Mouse (Mus musculus): ENCODE results near the gene Nipal3. TPM values are rescaled to one million over a fixed set of nuclear protein-coding genes. Genes with fewer than 3 reads are reported as not detected.
A peak's percentile ranks its signal among the peaks of the same experiment; 100 is the strongest.

The Nipal3 gene
- polyA plus RNA-seq, 1 experiment from 2014 or later: 3.6 TPM

DNA sequence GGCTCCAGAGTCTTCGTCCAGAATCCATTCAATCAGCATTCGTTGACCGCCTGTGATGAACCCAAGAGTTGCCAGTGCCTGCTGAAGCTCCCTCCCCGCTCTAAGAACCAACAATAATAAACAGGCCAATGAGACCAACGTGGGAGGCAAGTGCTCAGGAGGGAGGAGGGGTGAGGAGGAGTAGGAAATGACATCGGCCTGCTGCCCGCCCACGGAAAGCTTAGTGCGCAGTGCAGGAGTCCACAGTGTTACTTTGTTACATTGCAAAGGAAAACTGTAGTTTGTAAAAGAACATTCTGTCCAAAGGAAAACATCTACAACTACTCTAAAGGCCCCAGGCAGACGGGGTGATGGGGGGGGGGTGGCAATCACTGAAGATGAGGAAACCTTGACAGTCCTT lies 90.8 kb downstream of the Nipal3 start:
- ATAC-seq: no peak
- peaks cover 27% of the 10 kb centered on the region for H3K27me3 ChIP-seq (replicated peaks)
- H3K9ac ChIP-seq: no peak overlapping the region
- 77% methylated on average over 10 of the region's 10 CpGs for WGBS (ENCODE audit: insufficient replicate concordance)
- peaks cover 38% of the 10 kb centered on the region for H3K4me1 ChIP-seq
- H3K9me3 ChIP-seq (replicated peaks): no peaks in the 10 kb centered on the region
- H3K27ac ChIP-seq: 0 out of 2 replicates have a peak overlapping the region, but pooled peaks have one; percentile 3
- H3K4me2 ChIP-seq: no peak overlapping the region
- no peaks in the 10 kb centered on the region for H3K36me3 ChIP-seq
- H3K4me3 ChIP-seq: no peak overlapping the region

DNA sequence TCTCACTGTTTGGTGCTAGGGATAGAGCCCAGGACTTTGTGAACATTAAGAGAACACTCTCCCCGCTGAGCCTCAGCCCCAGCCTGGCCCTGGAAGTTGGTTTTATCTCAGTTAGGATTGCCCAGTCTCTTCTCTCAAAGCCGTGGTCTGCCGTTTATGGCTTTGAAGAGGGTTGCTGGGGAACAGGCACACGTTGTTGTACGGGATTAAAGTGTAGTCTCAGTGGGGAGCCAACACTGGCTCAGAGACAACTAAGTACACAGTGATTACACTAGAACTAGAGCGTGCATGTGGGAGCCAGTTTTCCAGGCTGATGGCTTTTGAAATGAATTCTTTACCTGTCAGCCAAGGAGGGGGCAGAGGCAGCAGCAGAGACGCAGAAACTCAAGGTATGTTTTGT lies 93.0 kb downstream of the Nipal3 start:
- H3K27me3 ChIP-seq (replicated peaks): peaks cover 48% of the 10 kb centered on the region
- 44% methylated on average over 7 of the region's 7 CpGs for WGBS (ENCODE audit: insufficient replicate concordance)
- no peak overlapping the region for H3K27ac ChIP-seq
- no peak overlapping the region for H3K9ac ChIP-seq
- no peaks in the 10 kb centered on the region for H3K36me3 ChIP-seq
- H3K4me2 ChIP-seq: no peak overlapping the region
- peaks cover 52% of the 10 kb centered on the region for H3K4me1 ChIP-seq
- no peak overlapping the region for H3K4me3 ChIP-seq
- no peak for ATAC-seq
- H3K9me3 ChIP-seq (replicated peaks): no peaks in the 10 kb centered on the region

DNA sequence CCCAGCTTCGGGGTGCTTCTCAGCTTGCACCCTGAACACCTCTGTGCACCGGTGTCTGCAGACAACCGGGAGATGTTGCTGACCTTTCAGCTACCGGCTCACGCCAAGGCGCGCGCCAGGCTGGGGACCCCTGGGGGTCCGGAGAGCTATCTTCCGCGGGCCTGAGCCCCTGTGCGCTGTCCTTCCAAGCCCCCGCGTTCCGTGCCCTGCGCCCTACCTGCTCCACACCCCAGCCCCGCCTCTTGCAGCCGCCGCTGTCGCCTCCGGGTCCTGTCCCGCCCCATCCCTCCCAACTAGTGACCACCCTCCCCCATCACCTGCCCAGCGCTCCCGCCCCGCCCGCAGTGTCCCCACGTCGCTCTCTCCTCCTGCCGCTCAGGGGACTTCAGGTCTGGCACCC lies 96.8 kb downstream of the Nipal3 start, which contains the start of gene Ncmap:
Ncmap (minus strand) TSS at position 237 of the 400 bp plus-strand sequence.
- Histone ChIP-seq H3K27me3 (replicated peaks) (peaks cover 75% of the 10 kb centered on the region), H3K9ac (no peak within 1 kb of the TSS)
- ATAC-seq: no peak

DNA sequence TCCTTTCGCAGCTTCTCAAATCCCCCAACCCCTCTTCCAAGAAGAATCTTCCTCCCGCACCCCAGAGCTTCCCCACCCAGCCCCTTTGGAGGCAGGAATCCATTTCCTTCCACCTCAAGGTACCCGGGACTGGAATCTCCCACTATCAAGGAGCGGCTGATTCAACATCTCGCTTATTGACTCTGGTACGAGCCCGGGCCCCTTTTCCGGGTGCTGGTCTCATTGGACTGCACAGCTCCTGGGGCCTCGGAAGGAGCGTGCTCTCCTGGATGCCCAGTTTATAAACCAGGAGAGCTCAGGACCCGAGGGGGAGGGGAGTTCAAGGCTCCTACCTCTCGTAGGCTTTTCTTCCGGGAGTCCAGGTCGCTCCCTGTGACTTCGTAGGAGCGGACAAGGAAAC lies 97.3 kb downstream of the Nipal3 start:
- Histone ChIP-seq H3K4me2 (peak overlapping the region; percentile 63), H3K9ac (no peak overlapping the region)

More for the DNA sequence above, 96.8 kb downstream of the Nipal3 start, which contains the start of gene Ncmap:
- Histone ChIP-seq H3K9me3 (replicated peaks) (no peaks in the 10 kb centered on the region), H3K4me1 (peaks cover 21% of the 10 kb centered on the region), H3K27ac (no peak within 1 kb of the TSS), H3K4me3 (peak within 1 kb of the TSS; percentile 35), H3K36me3 (no peaks in the 10 kb centered on the region), H3K4me2 (peak within 1 kb of the TSS; percentile 63)
- 3% methylated on average over 29 of the region's 29 CpGs for WGBS (ENCODE audit: insufficient replicate concordance)

DNA sequence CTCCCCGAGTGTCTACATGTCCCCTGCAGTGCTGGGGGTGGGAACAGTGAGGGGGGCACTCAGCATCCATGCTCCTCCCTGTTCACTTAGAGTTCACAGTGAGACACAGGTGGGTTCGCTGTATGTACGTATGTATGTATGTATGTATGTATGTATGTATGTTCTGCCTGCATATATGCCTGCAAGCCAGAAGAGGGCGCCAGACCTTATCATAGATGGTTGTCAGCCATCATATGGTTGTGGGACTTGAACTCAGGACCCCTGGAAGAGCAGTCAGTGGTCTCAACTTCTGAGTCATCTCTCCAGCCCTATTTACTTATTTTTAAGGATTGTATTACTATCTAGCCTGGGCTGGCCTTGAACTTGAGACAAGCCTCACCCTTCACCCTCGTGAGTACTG lies 98.5 kb downstream of the Nipal3 start:
- Histone ChIP-seq H3K9ac (no peak overlapping the region), H3K36me3 (no peaks in the 10 kb centered on the region), H3K27ac (no peak overlapping the region), H3K4me3 (no peak overlapping the region), H3K4me1 (peaks cover 20% of the 10 kb centered on the region), H3K4me2 (no peak overlapping the region), H3K27me3 (replicated peaks) (peaks cover 75% of the 10 kb centered on the region), H3K9me3 (replicated peaks) (no peaks in the 10 kb centered on the region)
- WGBS (ENCODE audit: insufficient replicate concordance): 76% methylated on average over 5 of the region's 5 CpGs
- no peak for ATAC-seq

More for the DNA sequence above, 97.3 kb downstream of the Nipal3 start:
- H3K27ac ChIP-seq: no peak overlapping the region
- peaks cover 80% of the 10 kb centered on the region for H3K27me3 ChIP-seq (replicated peaks)
- H3K4me3 ChIP-seq: peak overlapping the region; percentile 35
- no peaks in the 10 kb centered on the region for H3K9me3 ChIP-seq (replicated peaks)
- ATAC-seq: no peak
- 5% methylated on average over 16 of the region's 16 CpGs for WGBS (ENCODE audit: insufficient replicate concordance)
- H3K36me3 ChIP-seq: no peaks in the 10 kb centered on the region
- peaks cover 21% of the 10 kb centered on the region for H3K4me1 ChIP-seq

MicroRNAs within 50 kb of the gene (microRNA counts, 519-probe panel; counts per million panel counts)
- 582 counts per million, percentile 70 among the panel's probes with 10 or more counts for microRNA mmu-miR-700

Small RNA genes lying within 50 kb of the gene (microRNA-seq; reads per million reads assigned to microRNA genes)
- not detected for gene Gm25317
- 310 reads per million, percentile 61 among the genes with 10 or more reads in this experiment for gene Mir700

Other genes with a start within 250 kb of the Nipal3 start
- gene Clic4, start 222.2 kb downstream of the Nipal3 start, polyA plus RNA-seq (2016; fragmentation: Nextera tagmentation; extraction: Ambion mirVana): 161 and 169 TPM in 2 replicates
- gene Srrm1, start 141.7 kb downstream of the Nipal3 start, polyA plus RNA-seq (2016; fragmentation: Nextera tagmentation; extraction: Ambion mirVana): 170 and 173 TPM in 2 replicates
- gene Ncmap, start 96.8 kb downstream of the Nipal3 start, polyA plus RNA-seq (2016; fragmentation: Nextera tagmentation; extraction: Ambion mirVana): 0.08 and 0.11 TPM in 2 replicates
- gene Rcan3, start 61.2 kb downstream of the Nipal3 start, polyA plus RNA-seq (2016; fragmentation: Nextera tagmentation; extraction: Ambion mirVana): 4.9 and 8.3 TPM in 2 replicates
- gene Stpg1, start 248 bp downstream of the Nipal3 start, polyA plus RNA-seq (2016; fragmentation: Nextera tagmentation; extraction: Ambion mirVana): 0.14 TPM in 1 of 2 replicates, not detected in the other
- 1.0 and 1.1 TPM in 2 replicates for gene Grhl3, start 78.6 kb upstream of the Nipal3 start, polyA plus RNA-seq (2016; fragmentation: Nextera tagmentation; extraction: Ambion mirVana)
- gene Ifnlr1, start 191.2 kb upstream of the Nipal3 start, polyA plus RNA-seq (2016; fragmentation: Nextera tagmentation; extraction: Ambion mirVana): 0.06 and 0.07 TPM in 2 replicates
- 0.19 and 0.37 TPM in 2 replicates for gene Il22ra1, start 233.1 kb upstream of the Nipal3 start, polyA plus RNA-seq (2016; fragmentation: Nextera tagmentation; extraction: Ambion mirVana)

All from liver, embryonic 12.5 days (tissue).